Mouse (Mus musculus) CH12.LX (cell line): ENCODE measurements around the gene Prkn.

Source experiments
- CTCF ChIP-seq, 2 experiments: IDR thresholded peaks in 1 of 2; conservative IDR thresholded peaks in 1 of 2; 2 replicates each; pipeline ENCODE4 v1.5.1; 2011 to 2012; ENCODE audit warnings: low read depth in 2 of 2, low read length in 2 of 2, improper control_type of control experiment in 1 of 2, inconsistent platforms in 1 of 2, mild to moderate bottlenecking in 1 of 2, moderate library complexity in 1 of 2
- POLR2A ChIP-seq: IDR thresholded peaks from 2 replicates; pipeline ENCODE4 v1.6.1; 2011; ENCODE audit warnings: low read depth, mild to moderate bottlenecking, improper control_type of control experiment, low read length
- SIN3A ChIP-seq: IDR thresholded peaks from 2 replicates; pipeline ENCODE4 v1.6.1; 2012; ENCODE audit warnings: low read length, improper control_type of control experiment, inconsistent platforms
- SMC3 ChIP-seq: IDR thresholded peaks from 2 replicates; pipeline ENCODE4 v1.6.1; 2011; ENCODE audit warnings: low read depth, low read length, improper control_type of control experiment
- USF1 ChIP-seq: IDR thresholded peaks from 2 replicates; pipeline ENCODE4 v1.6.1; 2014; ENCODE audit warnings: low read depth, mild to moderate bottlenecking, inconsistent platforms, low read length, improper control_type of control experiment

DNA sequence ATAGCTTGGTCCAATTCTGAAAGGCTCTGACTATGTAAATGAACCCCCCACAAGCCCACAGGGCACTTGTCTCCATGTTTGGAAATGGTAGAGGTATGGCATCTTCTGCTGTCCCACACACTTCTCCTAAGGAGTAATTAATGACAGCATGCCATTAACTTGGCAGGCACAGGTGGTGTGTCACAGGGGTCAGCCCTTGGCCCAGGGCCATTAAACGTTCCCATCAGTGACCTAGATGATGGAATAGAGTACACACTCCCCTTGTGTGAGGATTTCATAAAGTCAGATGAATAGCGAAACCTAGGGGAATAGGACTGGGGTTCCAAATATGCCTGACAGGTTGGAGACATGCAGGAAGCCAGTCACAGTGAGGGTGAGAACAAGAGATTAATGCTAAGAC, 350.1 kb downstream of the Prkn start:
- TF ChIP-seq USF1: no peak
- no peak for TF ChIP-seq SMC3
- no peak for TF ChIP-seq CTCF (conservative IDR thresholded peaks at IDR 0.05 in 1 of 2, IDR thresholded peaks at IDR 0.05 in 1 of 2; ENCODE audit: low read depth in 2 of 2, low read length in 2 of 2)
- TF ChIP-seq POLR2A: no peak
- no peak for TF ChIP-seq SIN3A
